Mouse (Mus musculus) subcutaneous adipose tissue, adult 2 months (tissue): ENCODE measurements around the gene Gm3854. TPM values are rescaled to one million over a fixed set of nuclear protein-coding genes. Genes with fewer than 3 reads are reported as not detected.

Source experiments
- polyA plus RNA-seq: library from polyadenylated mRNA; depleted of rRNA; stranded (reverse); fragments of >200 nt; gene quantifications from 2 replicates; pipeline ENCODE4 v1.2.3, GENCODE M21; 2012; ENCODE audit warnings: low replicate concordance; rRNA removed

Gene Gm3854
- 0.09 and 0.27 TPM in 2 replicates for polyA plus RNA-seq

GRCm38 (mm10) chr7:6343501-6344071 lies at the start of gene Gm3854:
Gene Gm3854, plus strand, starts transcription at chr7:6343759.

GRCm38 (mm10) chr7:6331233-6331956 lies 12.2 kb upstream of the Gm3854 start, which contains the start of gene Zfp583:
Gene Zfp583, minus strand, starts transcription at chr7:6331285.

GRCm38 (mm10) chr7:6363047-6363488 lies 19.5 kb downstream of the Gm3854 start, which contains the start of gene Zfp78:
Gene Zfp78, plus strand, starts transcription at chr7:6363280.

GRCm38 (mm10) chr7:6383044-6383455 lies 39.5 kb downstream of the Gm3854 start, which contains the start of gene Zfp28:
Gene Zfp28, plus strand, starts transcription at chr7:6383295.

GRCm38 (mm10) chr7:6397996-6398975 lies 54.7 kb downstream of the Gm3854 start, which contains the start of gene Smim17:
Gene Smim17, plus strand, starts transcription at chr7:6398715.

Other genes starting within 250 kb of the Gm3854 start
- gene Zfp787, start 187.8 kb upstream of the Gm3854 start, polyA plus RNA-seq = 36.6 and 43.9 TPM in 2 replicates
- 13.4 and 35.9 TPM in 2 replicates for gene Zfp444, start 171.5 kb upstream of the Gm3854 start, polyA plus RNA-seq
- gene Galp, start 146.7 kb upstream of the Gm3854 start, polyA plus RNA-seq = not detected in 2 replicates
- not detected in 2 replicates for gene Zscan5b, start 121.5 kb upstream of the Gm3854 start, polyA plus RNA-seq
- gene Epp13, start 91.0 kb upstream of the Gm3854 start, polyA plus RNA-seq = 0.46 and 1.5 TPM in 2 replicates
- 1.6 and 1.8 TPM in 2 replicates for gene Zfp667, start 57.2 kb upstream of the Gm3854 start, polyA plus RNA-seq
- 1.0 and 1.2 TPM in 2 replicates for gene Zfp583, start 12.5 kb upstream of the Gm3854 start, polyA plus RNA-seq
- gene Zfp78, start 19.5 kb downstream of the Gm3854 start, polyA plus RNA-seq = 0.73 and 1.0 TPM in 2 replicates
- 4.2 and 5.3 TPM in 2 replicates for gene Zfp28, start 39.5 kb downstream of the Gm3854 start, polyA plus RNA-seq
- not detected in 2 replicates for gene Smim17, start 55.0 kb downstream of the Gm3854 start, polyA plus RNA-seq
- gene Gm20715, start 66.5 kb downstream of the Gm3854 start, polyA plus RNA-seq = not detected in 2 replicates
- 0.07 TPM in 1 of 2 replicates, not detected in the other for gene Olfr1344, start 94.9 kb downstream of the Gm3854 start, polyA plus RNA-seq
- gene Olfr1336, start 112.4 kb downstream of the Gm3854 start, polyA plus RNA-seq = not detected in 2 replicates
- not detected in 2 replicates for gene Olfr1346, start 123.3 kb downstream of the Gm3854 start, polyA plus RNA-seq
- 0.12 TPM in 1 of 2 replicates, not detected in the other for gene Olfr5, start 143.2 kb downstream of the Gm3854 start, polyA plus RNA-seq
- not detected in 2 replicates for gene Olfr1347, start 156.0 kb downstream of the Gm3854 start, polyA plus RNA-seq
- not detected in 2 replicates for gene Olfr1348, start 165.0 kb downstream of the Gm3854 start, polyA plus RNA-seq
- not detected in 2 replicates for gene Olfr1349, start 179.2 kb downstream of the Gm3854 start, polyA plus RNA-seq
- not detected in 2 replicates for gene Olfr1350, start 221.1 kb downstream of the Gm3854 start, polyA plus RNA-seq